Mouse (Mus musculus): Measurements from ENCODE around the gene Rnf208.

DNA sequence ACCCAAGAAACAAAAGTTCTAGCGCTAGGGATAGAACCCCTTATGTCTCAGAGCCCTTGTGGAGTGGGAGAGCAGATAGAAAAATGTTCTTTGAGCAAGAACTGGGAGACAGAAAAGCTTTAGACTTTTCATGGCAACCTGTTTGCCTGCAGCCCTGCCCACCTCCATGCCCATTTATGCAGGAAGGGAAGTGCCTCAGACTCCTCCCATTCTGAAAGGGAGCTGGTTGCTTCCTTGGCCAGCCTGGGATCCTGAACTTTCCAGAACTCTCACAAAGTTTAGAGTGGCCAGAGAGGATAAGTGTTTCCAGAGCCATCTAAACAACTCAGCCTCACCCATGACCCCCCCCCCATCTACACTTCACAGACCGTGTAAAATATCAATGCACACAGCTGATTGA is 44.9 kb upstream of the Rnf208 start:
- TF ChIP-seq POLR2A (IDR thresholded peaks at IDR 0.05; ENCODE audit: extremely low read depth, insufficient read depth, low read length) (no peak), CTCF (IDR thresholded peaks at IDR 0.05; ENCODE audit: low read depth, low read length) (no peak)

Data from liver, adult 2 months (tissue).